Mouse (Mus musculus) embryonic facial prominence, embryonic 15.5 days (tissue): ENCODE measurements around the gene Plekhs1. TPM values are rescaled to one million over a fixed set of nuclear protein-coding genes. Genes with fewer than 3 reads are reported as not detected.
"Not testable (repeated sequence)": the region's sequence is repeated elsewhere in the genome, so short reads cannot be mapped to it uniquely, and the experiment has no call there.

Experiments
- ATAC-seq: fragments of 200-750 bp; cut with Nextera tagmentation; 2 replicates; pipeline ENCODE4 v1.8.0; 2017; ENCODE audit warnings: low read depth, moderate TSS enrichment; ENCODE audit not compliant: insufficient number of reproducible peaks, low FRiP score, low TSS enrichment
- H3K27ac ChIP-seq: fragments of 300-500 bp; sonication (generic); replicated peaks from 2 replicates; pipeline ENCODE4 v1.5.1; 2015; ENCODE audit warnings: mild to moderate bottlenecking, inconsistent platforms
- H3K27me3 ChIP-seq: fragments of 300-500 bp; sonication (generic); 2 replicates; pipeline ENCODE4 v1.6.1; 2015; ENCODE audit warnings: inconsistent platforms
- H3K36me3 ChIP-seq: fragments of 300-500 bp; sonication (generic); 2 replicates; pipeline ENCODE4 v1.6.1; 2015; ENCODE audit warnings: mild to moderate bottlenecking, inconsistent platforms
- H3K4me1 ChIP-seq: fragments of 300-500 bp; sonication (generic); 2 replicates; pipeline ENCODE4 v1.6.1; 2015; ENCODE audit warnings: inconsistent platforms
- H3K4me2 ChIP-seq: fragments of 300-500 bp; sonication (generic); replicated peaks from 2 replicates; pipeline ENCODE4 v1.6.1; 2015; ENCODE audit warnings: mild to moderate bottlenecking, inconsistent platforms
- H3K4me3 ChIP-seq: fragments of 300-500 bp; sonication (generic); replicated peaks from 2 replicates; pipeline ENCODE4 v1.5.1; 2015; ENCODE audit warnings: mild to moderate bottlenecking, inconsistent platforms
- H3K9ac ChIP-seq: fragments of 300-500 bp; sonication (generic); 2 replicates; pipeline ENCODE4 v1.6.1; 2015; ENCODE audit warnings: inconsistent platforms
- H3K9me3 ChIP-seq: fragments of 300-500 bp; sonication (generic); replicated peaks from 2 replicates; pipeline ENCODE4 v1.6.1; 2016; ENCODE audit warnings: inconsistent platforms
- WGBS: fragments of 180-500 bp; shearing (Covaris S2); methylation state at CpG from one replicate; pipeline ENCODE4 v1.1.7; 2015; 5-methylcytosine and 5-hydroxymethylcytosine counted together
- polyA plus RNA-seq: library from polyadenylated mRNA; unstranded; fragments of >200 nt; fragmentation: Nextera tagmentation; extraction: Ambion mirVana; gene quantifications from 2 replicates; pipeline ENCODE4 v1.2.1, GENCODE M21; 2015

Plekhs1 gene
- polyA plus RNA-seq, 1 experiment from 2014 or later, result 1.9 TPM

DNA sequence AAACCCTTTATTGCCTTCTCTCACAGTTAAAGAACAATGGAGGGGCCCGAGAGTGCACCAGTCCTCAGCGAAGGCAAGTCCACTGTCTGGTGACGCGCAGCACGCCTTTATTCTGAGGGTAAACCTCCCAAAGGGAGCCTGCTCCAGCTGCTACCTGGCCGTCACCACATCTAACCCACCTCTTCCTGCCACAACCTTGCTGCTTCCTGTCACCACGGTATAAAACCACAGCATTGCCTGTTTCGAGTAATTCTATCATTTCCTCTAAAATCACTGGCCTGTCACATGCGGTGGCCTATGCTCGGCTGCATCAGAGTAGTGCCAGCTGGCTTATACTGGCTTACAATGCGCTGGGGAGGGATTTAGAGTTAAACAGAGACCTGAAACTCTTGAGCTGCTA is 69.1 kb downstream of the Plekhs1 start:
- H3K4me3 ChIP-seq, H3K27ac ChIP-seq, H3K36me3 ChIP-seq, H3K4me1 ChIP-seq, H3K9me3 ChIP-seq, H3K4me2 ChIP-seq, H3K27me3 ChIP-seq, ATAC-seq, H3K9ac ChIP-seq: not testable (repeated sequence)
- WGBS, result no CpG with 5 or more reads among the region's 11 CpGs

DNA sequence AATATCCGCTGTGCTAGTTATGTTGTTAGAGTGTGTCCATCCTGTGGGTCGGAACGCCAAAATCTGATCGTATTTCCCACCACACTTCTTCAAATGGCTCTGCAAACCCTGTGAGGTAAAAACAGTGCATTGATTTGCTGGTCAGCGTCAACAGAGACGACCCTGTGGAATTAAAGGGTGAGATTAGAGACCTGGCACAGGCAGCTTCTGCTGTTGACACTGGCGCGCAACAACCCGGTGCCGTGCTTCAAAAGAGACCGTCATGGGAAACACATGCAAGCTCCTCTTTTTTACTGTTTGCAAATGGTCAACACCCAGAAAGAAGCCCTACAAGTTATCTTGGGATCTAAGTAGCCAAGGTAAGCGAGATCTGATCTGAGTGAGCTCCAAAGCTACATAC is 69.8 kb downstream of the Plekhs1 start:
- Histone ChIP-seq H3K27ac (no peak overlapping the region), H3K36me3 (peaks cover 13% of the 10 kb centered on the region), H3K27me3 (no peaks in the 10 kb centered on the region), H3K9me3 (no peaks in the 10 kb centered on the region), H3K4me3 (no peak overlapping the region), H3K4me2 (no peak overlapping the region), H3K9ac (no peak overlapping the region), H3K4me1 (0 out of 2 replicates have a peak, but pooled peaks cover 3% of the 10 kb centered on the region)
- WGBS, result 90% methylated on average over 12 of the region's 12 CpGs
- no peak for ATAC-seq

DNA sequence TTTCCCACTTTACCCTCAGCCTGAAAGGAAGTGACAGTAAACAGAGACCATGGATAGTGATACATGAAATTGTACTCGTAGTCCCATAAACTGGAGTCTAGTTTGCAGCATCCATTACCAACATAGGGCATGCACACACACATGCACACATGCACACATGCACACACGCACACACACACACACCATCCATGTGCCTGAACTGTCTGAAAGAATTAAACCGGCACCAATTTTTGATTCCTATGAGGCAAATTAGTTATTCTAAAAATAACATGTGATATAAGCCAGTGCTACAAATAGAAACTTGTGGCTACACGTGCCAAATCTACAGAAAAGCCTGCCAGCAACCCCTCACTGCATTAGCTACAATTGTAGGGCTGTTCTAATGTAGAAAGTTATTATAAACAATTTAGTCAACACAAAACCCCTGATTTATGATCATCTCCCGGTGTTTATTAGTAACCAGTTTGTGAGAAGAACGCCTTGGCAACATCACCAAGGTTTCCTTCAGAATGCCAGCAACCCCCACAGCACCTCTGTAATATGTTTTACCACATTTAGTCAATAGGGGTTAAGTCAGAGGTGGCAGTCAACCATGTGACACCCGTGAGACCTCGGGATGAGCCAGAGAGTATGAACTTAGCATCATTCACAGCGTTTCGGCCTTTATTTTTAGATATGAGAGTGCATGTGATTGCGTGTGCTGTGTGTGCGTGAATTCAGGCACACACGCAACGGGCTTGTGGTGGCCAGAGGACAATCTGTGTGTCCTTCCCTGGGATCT is 72.0 kb downstream of the Plekhs1 start:
- Histone ChIP-seq H3K36me3 (peaks cover 20% of the 10 kb centered on the region), H3K9ac (no peak overlapping the region), H3K4me3 (no peak overlapping the region), H3K9me3 (no peaks in the 10 kb centered on the region), H3K4me1 (0 out of 2 replicates have a peak, but pooled peaks cover 3% of the 10 kb centered on the region), H3K4me2 (no peak overlapping the region), H3K27me3 (no peaks in the 10 kb centered on the region), H3K27ac (no peak overlapping the region)
- WGBS, result 84% methylated on average over 14 of the region's 14 CpGs
- ATAC-seq, result no peak

DNA sequence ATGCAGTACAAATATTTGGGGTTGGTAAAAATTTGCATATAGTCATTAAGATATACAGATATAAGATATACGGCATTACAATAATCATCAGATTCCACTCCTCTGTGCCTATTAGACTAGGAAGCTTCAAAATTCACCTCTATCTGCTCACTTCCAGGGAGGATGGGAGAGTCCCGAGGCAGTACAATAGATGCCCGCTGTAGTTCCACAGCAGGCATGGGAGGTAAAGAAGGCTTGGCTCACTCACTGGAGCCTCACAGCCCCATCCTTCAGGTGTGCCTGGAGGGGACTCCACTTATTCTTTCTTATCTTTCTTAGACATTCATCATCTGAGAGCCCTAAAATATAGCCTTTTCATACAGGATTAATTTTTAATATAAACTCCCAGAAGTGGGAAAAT is 72.9 kb downstream of the Plekhs1 start:
- peaks cover 20% of the 10 kb centered on the region for H3K36me3 ChIP-seq
- no peak for ATAC-seq
- WGBS, result 83% methylated on average over 3 of the region's 3 CpGs
- 0 out of 2 replicates have a peak, but pooled peaks cover 3% of the 10 kb centered on the region for H3K4me1 ChIP-seq
- no peak overlapping the region for H3K27ac ChIP-seq
- H3K4me2 ChIP-seq, result no peak overlapping the region
- no peak overlapping the region for H3K9ac ChIP-seq
- no peaks in the 10 kb centered on the region for H3K9me3 ChIP-seq
- no peak overlapping the region for H3K4me3 ChIP-seq
- H3K27me3 ChIP-seq, result no peaks in the 10 kb centered on the region

DNA sequence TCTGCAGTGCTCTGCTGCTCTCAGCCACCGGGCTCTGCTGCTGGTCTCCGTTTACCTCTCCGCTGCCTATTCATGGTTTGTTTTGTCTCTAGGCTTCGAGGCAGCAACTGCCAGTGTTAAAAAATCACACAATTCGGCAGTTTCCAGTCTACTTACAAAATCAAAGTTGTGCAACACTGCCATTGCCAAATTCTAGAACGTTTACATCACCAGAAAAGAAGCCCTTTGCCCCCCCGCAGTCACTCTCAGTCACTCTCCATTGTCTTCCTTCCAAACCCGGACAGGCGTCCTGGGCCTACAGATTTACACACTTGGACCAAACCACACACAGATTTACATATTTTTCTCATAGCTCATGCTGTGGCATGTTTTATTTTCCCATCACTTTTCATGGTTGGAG is 73.6 kb downstream of the Plekhs1 start:
- Histone ChIP-seq H3K4me2 (no peak overlapping the region), H3K9me3 (no peaks in the 10 kb centered on the region), H3K27ac (no peak overlapping the region), H3K36me3 (peaks cover 21% of the 10 kb centered on the region), H3K4me1 (0 out of 2 replicates have a peak, but pooled peaks cover 3% of the 10 kb centered on the region), H3K27me3 (no peaks in the 10 kb centered on the region), H3K9ac (no peak overlapping the region), H3K4me3 (no peak overlapping the region)
- ATAC-seq, result no peak
- 69% methylated on average over 9 of the region's 9 CpGs for WGBS

DNA sequence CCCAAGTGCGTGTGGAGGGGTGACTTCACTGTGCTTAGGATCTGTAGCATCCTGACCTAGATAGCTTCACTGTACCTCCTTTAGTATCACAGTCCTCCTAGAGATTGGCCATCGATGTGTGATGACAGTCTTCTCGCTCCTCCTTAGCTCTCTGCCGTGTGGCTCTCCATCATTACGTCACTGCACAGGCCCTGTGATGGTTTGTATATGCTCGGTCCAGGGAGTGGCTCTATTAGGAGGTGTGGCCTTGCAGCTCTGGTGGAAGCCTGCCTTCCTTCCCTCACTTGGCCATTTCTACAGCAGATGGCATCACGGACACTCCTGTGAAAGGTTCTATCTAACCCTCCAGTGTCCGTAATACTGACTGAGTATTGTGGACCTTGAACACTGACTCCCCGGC is 74.3 kb downstream of the Plekhs1 start:
- 90% methylated on average over 9 of the region's 9 CpGs for WGBS
- H3K27ac ChIP-seq, result no peak overlapping the region

More for the DNA sequence above, 74.3 kb downstream of the Plekhs1 start:
- no peak for ATAC-seq
- no peaks in the 10 kb centered on the region for H3K9me3 ChIP-seq
- 0 out of 2 replicates have a peak, but pooled peaks cover 3% of the 10 kb centered on the region for H3K4me1 ChIP-seq
- no peak overlapping the region for H3K4me2 ChIP-seq
- H3K27me3 ChIP-seq, result no peaks in the 10 kb centered on the region
- H3K36me3 ChIP-seq, result peaks cover 24% of the 10 kb centered on the region
- H3K9ac ChIP-seq, result no peak overlapping the region
- no peak overlapping the region for H3K4me3 ChIP-seq

Other genes with a start within 250 kb of the Plekhs1 start
- gene Habp2, start 174.5 kb upstream of the Plekhs1 start, polyA plus RNA-seq, result 0.24 and 0.26 TPM in 2 replicates
- gene Nrap, start 71.6 kb upstream of the Plekhs1 start, polyA plus RNA-seq, result 3.3 and 4.8 TPM in 2 replicates
- gene Casp7, start 64.5 kb upstream of the Plekhs1 start, polyA plus RNA-seq, result 25.0 and 25.1 TPM in 2 replicates
- gene Dclre1a, start 86.6 kb downstream of the Plekhs1 start, polyA plus RNA-seq, result 15.8 and 17.7 TPM in 2 replicates
- gene Nhlrc2, start 86.6 kb downstream of the Plekhs1 start, polyA plus RNA-seq, result 14.1 and 14.2 TPM in 2 replicates